Mouse (Mus musculus): ENCODE results near the gene Tspan11.

Gene Tspan11

DNA sequence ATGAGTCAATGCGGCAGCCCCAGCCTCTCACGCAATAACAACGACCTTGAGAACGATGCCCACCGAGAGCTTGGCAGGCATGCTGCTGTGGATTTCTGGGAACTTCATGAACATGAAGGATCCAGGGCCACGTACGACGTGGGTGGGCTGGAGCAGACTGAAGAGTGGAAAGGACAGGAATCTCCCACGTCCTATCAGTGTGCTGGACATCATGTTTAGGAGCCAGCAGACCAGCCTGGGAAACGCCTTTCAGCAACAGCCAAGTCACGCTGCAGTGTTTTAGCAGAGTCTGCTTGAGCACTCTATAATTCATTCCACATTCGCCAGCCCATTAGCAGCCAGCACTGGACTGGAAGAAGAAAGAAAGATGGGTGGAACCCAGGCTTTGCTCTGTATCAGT, 10.4 kb upstream of the Tspan11 start:
- no peak for DNase-seq (ENCODE audit: low spot score)

DNA sequence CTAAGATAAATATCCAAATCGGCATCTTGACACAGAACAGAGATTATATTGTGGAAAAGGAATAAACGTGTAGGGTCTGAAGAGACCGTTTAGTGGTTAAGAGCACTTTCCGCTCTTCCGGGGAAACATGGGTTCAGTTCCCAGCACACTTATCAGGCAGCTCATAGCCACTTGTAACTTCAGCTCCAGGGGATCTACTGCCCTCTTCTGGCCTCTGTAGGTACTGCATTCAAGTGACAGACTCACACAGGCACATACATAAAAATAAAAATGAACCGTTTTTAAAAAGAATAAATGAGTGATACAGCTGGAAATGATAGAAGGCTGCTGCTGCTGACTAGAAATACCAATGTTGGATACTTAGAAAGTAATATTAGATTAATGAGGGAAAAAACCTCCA, 7.9 kb upstream of the Tspan11 start:
- DNase-seq (ENCODE audit: low spot score) = no peak

DNA sequence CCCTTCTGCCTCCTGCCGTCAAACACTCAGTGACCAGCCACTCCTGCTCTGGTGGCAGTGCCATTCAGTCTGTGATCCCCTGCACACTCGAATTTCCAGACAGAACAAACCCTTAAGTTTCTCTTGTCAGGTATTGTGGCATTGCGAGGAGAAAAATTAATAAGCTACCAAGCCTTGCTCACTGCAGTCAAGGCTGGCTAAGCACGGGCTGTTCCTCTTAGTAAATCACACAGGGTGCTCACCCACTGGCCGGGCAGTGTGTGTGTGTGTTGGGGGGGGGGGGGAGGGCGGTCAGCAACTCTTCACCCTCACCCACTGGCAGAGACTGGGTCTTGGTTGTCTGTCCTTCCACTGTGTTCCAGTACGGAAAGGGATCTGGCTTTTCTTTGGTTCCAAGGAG, 473 bp upstream of the Tspan11 start:
- DNase-seq (ENCODE audit: low spot score) = no peak

DNA sequence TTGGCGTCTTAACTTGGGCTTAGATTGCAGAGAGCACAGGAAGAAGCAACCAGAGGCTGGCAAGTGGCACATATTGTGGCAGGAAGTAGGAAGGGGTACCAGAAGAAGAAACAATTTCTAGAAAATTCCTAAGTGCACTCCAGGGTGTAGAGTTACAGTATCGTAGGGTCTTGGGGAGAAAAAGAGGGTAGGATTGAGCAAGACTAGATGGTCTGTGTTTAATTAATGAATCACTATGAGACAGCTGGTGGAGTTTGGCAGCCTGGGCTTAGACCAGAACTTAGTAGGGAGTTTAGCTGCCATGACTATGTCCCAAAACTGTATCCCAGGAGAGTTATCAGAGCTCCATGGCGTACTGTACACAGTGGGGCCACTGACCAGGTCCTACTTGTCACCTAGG, 1.2 kb downstream of the Tspan11 start:
- DNase-seq (ENCODE audit: low spot score) = no peak

DNA sequence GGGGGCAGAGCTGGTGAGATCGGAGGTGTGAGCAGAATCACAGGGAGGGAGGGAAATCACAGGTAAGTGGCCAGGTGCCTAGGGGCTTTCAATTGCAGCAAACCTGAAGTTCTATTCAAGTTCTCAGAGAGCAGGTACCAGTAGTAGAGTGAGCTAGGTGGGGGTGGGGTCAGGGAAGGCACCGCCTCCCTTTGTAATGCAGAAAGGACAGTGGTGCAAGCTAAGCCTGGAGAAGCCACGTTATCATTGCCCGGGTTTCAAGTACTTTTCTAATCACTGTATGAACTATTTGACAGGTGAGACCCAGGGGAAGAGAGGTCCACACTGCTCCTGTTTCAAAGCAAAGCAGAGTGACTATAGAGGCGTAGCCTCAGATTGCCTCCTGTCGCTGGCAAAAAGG, 6.2 kb downstream of the Tspan11 start:
- DNase-seq (ENCODE audit: low spot score) = no peak

DNA sequence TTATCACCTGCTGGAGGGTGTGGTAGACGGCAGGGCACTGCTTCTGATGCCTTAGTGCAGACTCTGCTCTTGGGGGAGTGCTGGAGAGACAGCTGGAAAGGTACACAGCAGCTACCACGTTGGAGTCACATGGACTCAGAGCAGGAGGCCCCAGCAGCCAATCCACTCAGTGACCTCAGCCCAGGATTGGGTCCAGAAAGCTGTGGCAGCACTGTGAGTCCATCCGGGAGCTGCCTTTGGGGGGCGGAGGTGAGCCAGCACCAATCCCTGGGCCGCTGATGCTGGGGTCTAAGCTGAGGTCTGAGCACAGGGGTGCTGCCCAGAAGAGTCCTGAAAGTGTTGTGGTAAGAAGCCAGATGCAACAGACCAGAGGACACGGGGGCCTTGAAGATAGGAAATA, 7.6 kb downstream of the Tspan11 start:
- DNase-seq (ENCODE audit: low spot score) = no peak

DNA sequence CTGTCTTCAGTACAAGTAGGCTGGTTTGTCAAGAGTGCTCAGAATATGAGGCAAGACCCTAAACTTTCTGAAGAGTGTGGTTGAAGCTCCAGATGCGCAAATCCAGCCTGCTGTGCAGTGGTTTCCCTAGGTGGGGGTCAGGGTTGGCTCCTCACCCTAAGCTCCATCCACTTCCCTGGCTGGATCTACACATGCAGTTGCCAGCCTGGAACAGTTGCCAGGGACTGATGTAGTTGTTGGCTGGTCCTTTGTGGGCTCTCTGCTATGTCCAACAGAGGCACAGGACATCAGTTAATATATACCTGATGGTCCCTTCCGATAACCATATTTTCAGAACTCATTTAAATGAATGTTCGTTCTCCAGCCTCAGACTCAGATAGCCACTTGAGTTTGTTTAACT, 9.0 kb downstream of the Tspan11 start:
- DNase-seq (ENCODE audit: low spot score) = no peak

DNA sequence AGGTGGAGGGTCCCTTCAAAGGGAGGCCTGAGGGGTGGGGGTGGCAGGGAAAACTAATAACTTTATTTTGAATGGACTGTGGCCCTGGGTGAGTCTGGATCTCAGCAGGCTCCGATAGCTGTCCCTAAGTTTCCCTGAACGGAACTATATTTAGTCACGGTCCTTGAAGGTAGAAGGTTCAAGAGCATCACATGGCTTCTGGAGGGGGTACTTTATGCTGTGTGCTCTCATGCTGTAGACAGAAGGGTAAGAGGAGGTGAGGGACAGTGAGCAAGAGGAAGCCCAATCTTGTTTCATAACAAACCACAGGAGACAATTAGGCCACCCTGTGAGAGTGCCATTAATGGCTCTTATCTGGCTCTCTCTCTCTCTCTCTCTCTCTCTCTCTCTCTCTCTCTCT, 10.0 kb downstream of the Tspan11 start:
- no peak for DNase-seq (ENCODE audit: low spot score)

DNA sequence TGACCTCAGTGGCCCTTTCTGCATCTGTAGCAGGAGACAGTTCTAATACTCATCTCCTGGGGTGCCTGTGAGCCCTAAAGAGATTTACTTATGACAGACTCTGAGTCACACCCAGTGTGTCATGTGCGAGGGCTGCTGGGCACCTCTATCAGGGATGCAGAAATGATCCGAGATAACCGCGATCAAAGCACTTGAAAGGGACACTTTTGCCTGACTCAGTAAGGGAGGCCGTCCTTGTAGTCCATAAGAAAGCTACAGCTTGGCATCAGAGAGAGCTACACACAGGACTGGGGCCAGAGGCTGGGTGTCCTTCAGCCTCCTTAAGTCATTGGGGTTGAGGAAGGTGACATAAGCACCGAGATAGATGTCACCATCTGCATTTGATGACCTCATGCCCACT, 12.7 kb downstream of the Tspan11 start:
- DNase-seq (ENCODE audit: low spot score) = no peak

DNA sequence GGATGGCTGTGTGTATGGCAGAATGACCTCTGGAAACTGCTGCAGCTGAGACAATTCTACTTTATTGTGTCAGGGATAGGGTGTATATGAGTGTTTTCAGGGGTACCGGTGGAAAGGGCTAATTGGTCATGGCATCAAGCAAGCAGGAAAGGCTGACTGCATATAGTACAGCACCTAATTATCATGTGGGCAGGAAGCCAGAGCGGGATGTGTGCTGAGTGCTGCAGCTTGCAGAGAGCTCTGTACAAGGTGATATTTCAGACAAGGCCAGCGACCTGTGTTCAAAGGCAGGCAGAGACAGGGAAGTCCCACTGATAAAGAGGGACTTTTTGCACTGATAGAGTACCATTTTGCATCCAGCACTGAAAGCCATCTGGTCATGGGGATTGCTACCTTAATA, 13.9 kb downstream of the Tspan11 start:
- DNase-seq (ENCODE audit: low spot score) = no peak

DNA sequence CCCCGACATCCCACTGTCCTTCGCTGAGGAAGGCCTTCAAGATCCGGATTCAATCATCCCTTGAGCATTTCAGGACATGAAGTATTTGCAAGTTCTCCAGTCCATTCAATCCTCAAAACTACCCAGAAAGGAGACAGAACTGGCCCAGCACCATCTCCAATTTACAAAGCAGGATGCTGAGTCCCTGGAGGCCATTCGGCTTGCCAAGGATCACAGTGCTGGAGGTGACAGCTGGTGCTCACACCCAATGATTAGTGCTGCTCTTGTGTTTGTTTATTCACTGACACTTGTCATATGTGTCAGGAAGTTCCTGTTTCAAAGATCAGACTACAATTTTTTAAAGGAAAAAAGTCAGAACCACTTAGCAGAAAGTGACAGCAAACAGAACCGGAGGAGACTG, 14.3 kb downstream of the Tspan11 start:
- DNase-seq (ENCODE audit: low spot score) = no peak

DNA sequence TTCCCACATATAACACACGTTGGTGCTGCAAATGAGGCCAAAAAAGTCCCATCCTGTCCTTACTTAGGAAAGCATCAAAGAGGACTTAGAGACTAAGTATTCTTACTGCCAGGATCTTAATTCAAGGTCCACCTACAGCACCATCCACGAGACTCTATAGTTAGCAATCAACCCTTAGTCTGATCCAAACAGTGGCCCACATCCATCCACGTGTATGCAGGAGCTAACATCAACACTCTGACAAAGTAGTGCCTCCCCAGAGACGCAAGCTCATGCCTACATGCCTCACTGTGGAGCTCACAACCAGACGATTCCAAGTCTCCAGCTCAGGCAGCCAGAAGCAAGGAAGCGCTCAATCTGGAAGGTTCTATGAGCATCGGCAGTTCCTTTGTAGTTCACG, 15.2 kb downstream of the Tspan11 start:
- no peak for DNase-seq (ENCODE audit: low spot score)

DNA sequence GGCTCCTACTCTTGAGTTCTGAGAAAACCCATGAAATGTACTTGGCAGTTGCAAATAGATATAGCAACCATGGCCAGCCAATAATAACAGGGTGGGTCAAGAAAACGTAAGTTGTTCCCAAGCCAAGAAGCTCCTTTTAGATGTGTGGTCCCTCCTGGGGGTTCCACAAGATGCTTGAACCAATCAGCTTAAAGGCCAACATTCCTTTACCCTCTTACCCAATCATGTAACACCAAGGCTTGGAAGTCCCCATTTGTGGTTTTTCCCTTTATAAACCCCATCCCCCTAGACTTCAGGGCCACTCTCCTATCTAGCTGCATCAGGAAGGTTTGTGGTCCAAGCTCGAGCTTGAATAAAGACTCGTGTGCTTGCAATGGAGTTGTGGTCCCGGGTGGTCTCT, 23.2 kb downstream of the Tspan11 start:
- DNase-seq (ENCODE audit: low spot score) = no peak

DNA sequence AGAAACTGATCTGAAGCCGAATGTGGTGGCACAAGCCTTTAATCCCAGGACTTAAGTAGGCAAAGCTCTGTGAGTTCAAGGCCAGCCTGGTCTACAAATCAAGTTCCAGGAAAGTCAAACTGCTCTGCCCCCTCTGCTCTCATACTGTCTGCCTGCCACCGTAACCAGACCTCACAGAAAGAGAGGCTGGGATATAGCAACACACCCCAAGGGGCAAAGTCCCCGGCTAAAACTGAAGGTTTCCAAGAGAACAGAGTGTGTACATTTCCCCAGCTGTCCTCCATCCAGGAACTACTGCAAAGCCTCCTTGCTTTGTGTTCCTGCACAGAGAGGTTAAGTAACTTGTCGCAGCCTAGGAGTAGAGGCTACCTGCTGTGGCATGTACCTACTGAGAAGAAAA, 24.3 kb downstream of the Tspan11 start:
- no peak for DNase-seq (ENCODE audit: low spot score)

DNA sequence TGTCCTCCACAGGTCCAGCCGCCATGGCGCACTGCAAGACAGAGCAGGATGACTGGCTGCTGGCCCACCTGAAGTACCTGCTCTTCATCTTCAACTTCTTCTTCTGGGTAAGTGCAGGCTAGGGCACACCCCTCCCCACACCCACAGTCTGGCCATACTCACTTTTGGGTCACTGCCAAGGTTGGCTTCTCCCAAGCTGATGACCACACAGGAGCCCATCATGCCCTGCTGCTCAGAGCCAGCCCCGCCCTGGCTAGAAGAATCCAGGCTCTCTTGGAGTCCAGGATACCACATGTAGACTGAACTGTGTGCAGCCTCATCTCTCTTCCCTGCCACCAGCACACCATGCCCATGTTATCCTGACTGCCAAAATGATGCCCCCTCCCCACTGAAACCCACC, 25.5 kb downstream of the Tspan11 start:
- no peak for DNase-seq (ENCODE audit: low spot score)

DNA sequence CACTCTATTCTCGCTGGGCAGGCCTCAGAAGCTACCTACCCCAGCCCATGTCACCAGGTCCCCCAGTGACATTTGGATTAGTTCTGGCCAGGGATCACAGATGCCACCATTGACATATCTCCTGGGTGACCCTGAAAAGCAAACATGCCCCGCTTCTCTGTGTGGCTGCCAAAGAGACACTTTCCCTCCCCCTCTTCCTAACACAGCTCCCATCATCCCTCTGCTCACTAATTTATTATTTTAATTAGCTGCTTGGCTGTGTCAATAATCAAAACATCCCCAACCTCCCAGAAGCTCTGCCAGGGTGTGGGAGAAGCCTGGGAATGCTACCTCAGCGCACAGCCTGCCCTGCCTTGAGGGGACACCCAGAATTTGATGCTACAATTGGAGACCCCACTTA, 29.6 kb downstream of the Tspan11 start:
- no peak for DNase-seq (ENCODE audit: low spot score)

DNA sequence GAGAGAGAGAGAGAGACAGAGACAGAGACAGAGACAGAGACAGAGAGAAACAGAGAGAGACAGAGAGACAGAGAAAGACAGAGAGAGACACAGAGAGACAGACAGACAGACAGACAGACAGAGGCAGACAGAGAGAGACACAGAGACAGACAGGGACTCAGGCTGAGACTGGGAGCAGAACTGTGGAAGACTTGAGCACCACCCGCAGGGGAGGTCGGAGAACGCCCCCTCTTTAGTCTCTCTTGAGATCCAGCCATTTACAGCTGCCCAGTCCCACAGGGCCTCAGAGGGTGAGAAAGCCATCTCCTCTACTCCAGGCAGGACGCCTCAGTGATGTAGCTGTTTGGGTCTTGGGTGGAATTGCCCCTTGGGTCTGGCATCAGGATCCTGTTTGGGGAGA, 30.3 kb downstream of the Tspan11 start:
- no peak for DNase-seq (ENCODE audit: low spot score)

DNA sequence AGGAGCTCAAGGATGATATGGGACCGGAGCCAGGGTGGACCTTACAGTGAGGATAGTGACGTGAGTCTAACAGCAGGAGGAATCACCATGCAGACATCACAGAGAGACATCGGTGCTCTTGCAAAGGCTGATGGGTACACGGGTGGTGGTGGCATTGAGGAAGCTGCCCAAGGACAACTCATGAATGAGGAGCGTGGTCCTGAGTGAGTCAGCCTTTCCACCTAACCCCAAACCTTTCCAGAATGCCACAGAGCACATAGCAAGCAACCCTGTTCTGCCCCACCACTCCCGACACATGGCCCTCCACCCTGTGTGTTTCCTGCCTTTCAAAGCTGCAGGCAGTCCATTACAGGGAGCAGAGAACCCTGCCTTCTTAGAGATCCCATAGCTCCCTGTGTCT, 32.1 kb downstream of the Tspan11 start:
- DNase-seq (ENCODE audit: low spot score) = no peak

DNA sequence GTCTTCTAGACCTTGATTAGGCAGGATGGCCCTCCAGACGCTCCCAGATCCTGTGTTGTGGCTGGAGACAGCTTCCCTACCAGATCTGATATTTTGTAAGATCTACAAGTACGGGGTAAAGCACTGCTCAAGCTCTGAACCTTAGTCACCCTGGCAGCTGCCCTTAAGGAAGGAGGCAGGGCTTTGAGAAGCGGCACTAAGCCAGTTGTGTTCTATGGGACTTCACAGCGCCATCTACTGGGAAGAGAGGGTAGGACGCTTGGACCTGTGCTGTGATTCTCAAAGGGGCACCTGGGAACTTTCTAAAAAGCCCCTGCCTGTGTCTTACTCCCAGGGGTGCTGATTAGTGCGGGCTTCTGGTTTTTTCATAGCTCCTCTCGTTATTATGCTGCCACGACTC, 33.3 kb downstream of the Tspan11 start:
- DNase-seq (ENCODE audit: low spot score) = peak; percentile 74

DNA sequence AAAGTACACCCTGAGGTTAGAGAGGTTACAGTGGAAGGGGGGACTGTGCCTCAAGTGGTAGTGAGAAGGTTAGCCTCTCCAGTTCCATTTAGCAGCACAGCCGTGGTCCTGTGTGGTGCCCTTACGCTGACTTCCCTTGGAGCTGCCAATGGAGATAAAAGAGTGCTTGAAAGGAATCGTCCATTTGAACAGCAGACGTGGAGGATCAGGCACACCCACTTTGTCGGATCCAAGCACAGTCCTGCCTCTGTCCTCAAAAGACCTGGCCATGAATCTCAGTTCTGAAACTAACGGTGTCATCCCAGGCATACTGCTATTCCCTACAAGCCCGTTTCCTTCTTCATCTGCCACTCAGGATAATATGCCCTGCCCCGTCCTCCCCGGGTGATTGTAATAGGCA, 34.6 kb downstream of the Tspan11 start:
- DNase-seq (ENCODE audit: low spot score) = no peak

DNA sequence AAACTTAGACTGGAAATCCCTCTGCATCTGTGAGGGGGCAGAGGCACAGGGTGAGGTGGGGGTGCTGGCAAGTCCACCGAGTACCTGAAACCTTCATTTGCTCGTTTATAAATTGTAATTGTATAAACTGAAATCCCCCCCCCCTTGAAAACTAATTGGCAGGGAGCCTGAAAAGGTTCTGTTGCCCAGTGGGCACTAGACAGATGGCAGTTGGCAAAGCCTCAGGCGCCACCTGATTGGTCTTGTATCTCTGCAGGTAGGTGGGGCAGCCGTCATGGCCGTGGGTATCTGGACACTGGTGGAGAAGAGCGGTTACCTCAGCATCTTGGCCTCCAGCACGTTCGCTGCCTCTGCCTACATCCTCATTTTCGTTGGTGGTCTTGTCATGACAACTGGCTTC, 35.9 kb downstream of the Tspan11 start:
- no peak for DNase-seq (ENCODE audit: low spot score)

DNA sequence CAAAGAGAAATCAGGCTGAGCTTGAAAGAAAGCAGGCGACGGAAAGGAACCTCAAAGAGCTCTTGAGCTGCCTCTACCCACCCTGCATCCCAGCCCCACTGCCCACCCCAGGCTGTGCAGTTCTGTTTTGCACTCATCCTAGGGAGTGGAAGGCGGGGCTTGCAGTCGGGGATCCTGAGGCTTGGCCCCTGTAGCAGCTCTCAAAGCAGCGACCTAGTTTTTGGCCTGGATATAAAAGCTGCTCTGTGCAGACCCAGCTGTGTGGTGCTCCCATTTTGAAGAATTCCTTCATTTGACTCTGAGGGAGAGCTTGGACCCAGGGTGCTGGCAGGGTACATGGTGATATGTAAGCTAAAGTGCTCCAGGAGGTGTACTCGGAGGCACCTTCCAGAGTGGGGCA, 37.4 kb downstream of the Tspan11 start:
- DNase-seq (ENCODE audit: low spot score) = no peak

DNA sequence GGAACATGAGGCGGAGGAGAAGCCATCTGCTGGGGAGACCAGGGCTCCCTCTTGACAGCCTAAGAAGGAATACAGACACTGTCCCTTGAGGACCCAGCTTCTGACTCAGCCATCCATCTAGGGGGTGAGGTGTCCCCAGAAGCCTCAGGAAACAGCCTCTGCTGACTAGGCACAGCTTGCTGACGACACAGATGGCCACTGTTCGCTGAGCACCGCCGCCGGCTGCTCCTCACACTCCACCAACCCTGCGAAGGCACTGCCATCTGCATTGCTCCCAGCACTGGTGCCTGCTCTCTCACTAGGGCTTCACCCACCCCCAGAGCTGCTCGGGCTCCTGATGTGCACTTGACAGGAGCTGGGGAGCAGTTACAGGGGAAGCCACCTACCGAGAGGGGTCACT, 38.5 kb downstream of the Tspan11 start:
- no peak for DNase-seq (ENCODE audit: low spot score)

DNA sequence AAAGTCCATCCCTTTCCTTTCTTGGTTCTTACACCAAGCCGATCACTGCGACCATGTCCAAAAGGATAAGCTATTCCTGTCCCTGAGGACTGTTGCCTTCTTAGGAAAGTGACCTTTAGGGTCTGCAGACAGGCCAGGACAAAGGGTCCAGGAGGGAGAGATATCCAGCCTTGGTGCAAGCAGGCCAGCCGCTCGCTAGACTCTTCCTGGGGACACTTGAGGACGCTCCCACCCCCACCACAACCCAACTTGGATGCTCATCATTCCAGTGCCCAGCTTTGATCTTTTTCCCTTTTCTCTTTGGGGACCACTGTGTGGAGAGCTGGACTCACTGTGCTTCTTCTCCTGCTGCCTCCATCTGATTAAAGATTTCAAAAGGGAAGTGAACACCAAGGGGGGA, 41.3 kb downstream of the Tspan11 start:
- no peak for DNase-seq (ENCODE audit: low spot score)

DNA sequence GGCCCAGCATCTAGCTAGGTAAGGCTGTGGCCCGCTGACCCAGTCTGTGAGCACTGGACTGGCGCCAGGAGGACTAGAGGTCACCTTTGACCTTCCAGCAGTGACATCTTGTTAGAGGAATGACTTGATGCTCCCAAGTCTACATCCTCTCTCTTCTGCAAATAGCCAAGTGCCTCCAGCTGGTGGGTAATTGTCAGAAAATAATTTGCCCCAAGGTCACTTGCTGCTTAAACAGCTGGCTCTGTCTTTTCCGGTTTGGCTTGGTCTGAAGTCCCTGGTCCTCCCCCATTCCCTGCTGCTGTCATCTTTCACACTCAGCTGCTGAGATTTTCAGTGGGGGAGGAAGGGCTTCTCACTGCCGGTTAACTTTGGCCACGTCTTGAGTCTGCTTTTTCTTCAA, 45.3 kb downstream of the Tspan11 start:
- DNase-seq (ENCODE audit: low spot score) = no peak

DNA sequence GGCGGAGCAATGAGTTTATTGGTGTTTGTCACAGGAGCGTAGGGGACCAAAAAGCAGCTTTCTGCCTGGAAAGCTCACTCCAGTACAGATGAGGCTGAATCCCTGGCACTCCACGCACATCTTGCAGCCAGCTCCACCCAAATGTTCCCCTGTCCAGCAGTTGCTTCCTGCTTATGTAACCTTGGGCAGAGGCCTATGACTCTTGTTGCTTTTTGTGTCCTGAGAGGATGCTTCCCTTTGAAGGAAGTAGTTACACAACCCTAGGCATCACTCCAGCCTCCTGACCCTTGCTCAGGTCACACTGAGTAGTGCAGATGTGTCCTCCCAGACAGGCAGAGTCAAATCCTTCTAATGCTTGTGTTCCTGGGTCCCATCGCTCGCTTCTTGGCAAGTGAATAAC, 46.5 kb downstream of the Tspan11 start:
- no peak for DNase-seq (ENCODE audit: low spot score)

Measured in ovary, postnatal 36 days (tissue).